Mouse (Mus musculus): ENCODE results near the gene Ube2ql1.

DNA sequence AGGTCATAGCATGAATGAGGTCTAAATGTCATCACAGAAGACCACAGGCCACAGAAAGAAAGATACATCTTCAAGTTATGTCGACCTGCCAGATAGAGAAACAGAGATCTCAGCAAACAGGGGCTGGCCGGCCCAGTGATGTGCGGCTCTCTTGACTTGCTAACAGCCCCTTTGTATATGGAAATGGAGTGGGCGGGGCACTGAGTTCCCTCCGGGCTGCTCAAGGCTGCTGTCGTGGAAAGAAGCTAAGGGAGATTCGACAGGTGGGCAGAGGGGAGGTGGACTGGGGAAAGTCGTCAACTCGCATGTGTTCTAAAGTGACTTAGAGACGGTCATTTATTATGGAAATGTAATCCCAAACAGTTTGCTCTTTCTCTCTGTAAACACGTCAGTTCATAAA, 36.2 kb downstream of the Ube2ql1 start:
- TF ChIP-seq EP300 (IDR thresholded peaks at IDR 0.05; ENCODE audit: low read depth) (no peak), CTCF (IDR thresholded peaks at IDR 0.05; ENCODE audit: low read depth) (no peak)
